Mouse (Mus musculus) heart, embryonic 11.5 days (tissue): ENCODE data around the gene Ptpn18. TPM values are rescaled to one million over a fixed set of nuclear protein-coding genes. Genes with fewer than 3 reads are reported as not detected.

Experiments
- ATAC-seq: fragments of 200-750 bp; cut with Nextera tagmentation; replicated peaks from 2 replicates; pipeline ENCODE4 v1.8.0; 2017; ENCODE audit warnings: moderate library complexity; ENCODE audit not compliant: insufficient number of reproducible peaks, low FRiP score, low TSS enrichment
- H3K27ac ChIP-seq: fragments of 300-500 bp; sonication (generic); 2 replicates; pipeline ENCODE4 v1.5.1; 2014; ENCODE audit warnings: mild to moderate bottlenecking, low read depth, low read length
- H3K27me3 ChIP-seq: fragments of 300-500 bp; sonication (generic); 2 replicates; pipeline ENCODE4 v1.6.1; 2014; ENCODE audit warnings: mild to moderate bottlenecking, low read length, mixed read lengths; ENCODE audit not compliant: control insufficient read depth, insufficient read depth
- H3K36me3 ChIP-seq: fragments of 300-500 bp; sonication (generic); 2 replicates; pipeline ENCODE4 v1.6.1; 2014; ENCODE audit warnings: mild to moderate bottlenecking, low read length, moderate library complexity, mixed read lengths; ENCODE audit not compliant: control insufficient read depth, insufficient read depth
- H3K4me1 ChIP-seq: fragments of 300-500 bp; sonication (generic); 2 replicates; pipeline ENCODE4 v1.6.1; 2014; ENCODE audit warnings: low read length; ENCODE audit not compliant: control insufficient read depth, insufficient read depth
- H3K4me2 ChIP-seq: fragments of 300-500 bp; sonication (generic); 2 replicates; pipeline ENCODE4 v1.6.1; 2014; ENCODE audit warnings: mild to moderate bottlenecking, moderate library complexity
- H3K4me3 ChIP-seq: fragments of 300-500 bp; sonication (generic); 2 replicates; pipeline ENCODE4 v1.5.1; 2014; ENCODE audit warnings: low read depth, low read length
- H3K9ac ChIP-seq: fragments of 300-500 bp; sonication (generic); 2 replicates; pipeline ENCODE4 v1.6.1; 2014; ENCODE audit warnings: mild to moderate bottlenecking, low read depth, low read length, moderate library complexity
- H3K9me3 ChIP-seq: fragments of 300-500 bp; sonication (generic); replicated peaks from 2 replicates; pipeline ENCODE4 v1.6.1; 2016; ENCODE audit warnings: low read length; ENCODE audit not compliant: control insufficient read depth
- WGBS: fragments of 180-500 bp; shearing (Covaris S2); extraction: QIAGEN DNeasy Blood & Tissue Kit; methylation state at CpG from one replicate; pipeline ENCODE4 v1.1.7; 2014; ENCODE audit not compliant: insufficient replicate concordance; 5-methylcytosine and 5-hydroxymethylcytosine counted together
- polyA plus RNA-seq: library from polyadenylated mRNA; unstranded; fragments of >200 nt; fragmentation: Nextera tagmentation; extraction: Ambion mirVana; gene quantifications from 2 replicates; pipeline ENCODE4 v1.2.1, GENCODE M21; 2014

The Ptpn18 gene
- polyA plus RNA-seq, 1 experiment from 2014 or later: 10.4 TPM

- Histone ChIP-seq H3K4me2 (peak overlapping the region; percentile 81; the same call in 1 of the 2 replicates), H3K4me1 (no peaks in the 10 kb centered on the region), H3K9ac (no peak overlapping the region), H3K4me3 (no peak overlapping the region), H3K27ac (no peak overlapping the region), H3K9me3 (no peaks in the 10 kb centered on the region), H3K36me3 (no peaks in the 10 kb centered on the region), H3K27me3 (peaks cover 17% of the 10 kb centered on the region)
- WGBS: 33% methylated on average over 8 of the region's 8 CpGs
- ATAC-seq: no peak
Observed at GRCm38 (mm10) chr1:34458431-34458830, 1.1 kb upstream of the Ptpn18 start.

- peak overlapping the region; percentile 81 for H3K4me2 ChIP-seq
- H3K9ac ChIP-seq: peak overlapping the region; percentile 62
- H3K36me3 ChIP-seq: no peaks in the 10 kb centered on the region
- no peaks in the 10 kb centered on the region for H3K9me3 ChIP-seq
- WGBS: 2% methylated on average over 15 of the region's 15 CpGs
- ATAC-seq: peak; percentile 17; the same call in 1 of the 2 replicates
- peak overlapping the region; percentile 56 for H3K4me3 ChIP-seq
- H3K27ac ChIP-seq: no peak overlapping the region
- no peaks in the 10 kb centered on the region for H3K4me1 ChIP-seq
- peaks cover 17% of the 10 kb centered on the region for H3K27me3 ChIP-seq
Observed at GRCm38 (mm10) chr1:34460061-34460441, 489 bp downstream of the Ptpn18 start.

GRCm38 (mm10) chr1:34462766-34463165 is 3.2 kb downstream of the Ptpn18 start:
- H3K9ac ChIP-seq: no peak overlapping the region
- no peaks in the 10 kb centered on the region for H3K36me3 ChIP-seq
- no peaks in the 10 kb centered on the region for H3K9me3 ChIP-seq
- ATAC-seq: no peak
- H3K27ac ChIP-seq: no peak overlapping the region
- H3K4me1 ChIP-seq: no peaks in the 10 kb centered on the region
- 24% methylated on average over 7 of the region's 7 CpGs for WGBS
- H3K27me3 ChIP-seq: peaks cover 12% of the 10 kb centered on the region
- H3K4me3 ChIP-seq: no peak overlapping the region
- H3K4me2 ChIP-seq: no peak overlapping the region

- ATAC-seq: no peak
- no peaks in the 10 kb centered on the region for H3K4me1 ChIP-seq
- H3K9me3 ChIP-seq: no peaks in the 10 kb centered on the region
- no peak overlapping the region for H3K27ac ChIP-seq
- no peak overlapping the region for H3K4me3 ChIP-seq
- 83% methylated on average over 8 of the region's 8 CpGs for WGBS
- no peaks in the 10 kb centered on the region for H3K36me3 ChIP-seq
- no peak overlapping the region for H3K9ac ChIP-seq
- H3K4me2 ChIP-seq: no peak overlapping the region
- H3K27me3 ChIP-seq: 0 out of 2 replicates have a peak, but pooled peaks cover 4% of the 10 kb centered on the region
Observed at GRCm38 (mm10) chr1:34464310-34464817, 4.8 kb downstream of the Ptpn18 start.

DNA sequence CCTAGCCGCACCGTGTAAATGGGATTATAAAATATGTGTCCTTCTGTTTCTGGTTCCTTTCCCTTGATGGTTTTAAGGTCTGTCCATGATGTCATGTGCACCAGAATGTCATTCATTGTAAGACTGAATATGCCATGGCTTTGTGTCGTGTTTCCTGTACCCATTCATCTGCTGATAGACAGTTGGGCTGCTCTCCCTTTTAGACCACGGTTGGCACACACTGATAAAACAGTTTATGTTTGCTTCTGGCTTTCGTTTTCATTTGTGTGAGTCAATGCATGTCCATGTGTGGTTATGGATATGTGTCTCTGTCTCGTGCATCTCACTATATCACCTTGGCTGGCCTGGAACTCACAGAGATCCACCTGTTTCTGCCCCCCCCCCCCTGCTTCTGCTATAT is 5.9 kb downstream of the Ptpn18 start:
- WGBS: 72% methylated on average over 6 of the region's 6 CpGs
- Histone ChIP-seq H3K27me3 (0 out of 2 replicates have a peak, but pooled peaks cover 3% of the 10 kb centered on the region), H3K4me3 (no peak overlapping the region), H3K4me2 (no peak overlapping the region), H3K4me1 (no peaks in the 10 kb centered on the region), H3K9me3 (no peaks in the 10 kb centered on the region), H3K9ac (no peak overlapping the region), H3K27ac (no peak overlapping the region), H3K36me3 (no peaks in the 10 kb centered on the region)
- ATAC-seq: no peak

DNA sequence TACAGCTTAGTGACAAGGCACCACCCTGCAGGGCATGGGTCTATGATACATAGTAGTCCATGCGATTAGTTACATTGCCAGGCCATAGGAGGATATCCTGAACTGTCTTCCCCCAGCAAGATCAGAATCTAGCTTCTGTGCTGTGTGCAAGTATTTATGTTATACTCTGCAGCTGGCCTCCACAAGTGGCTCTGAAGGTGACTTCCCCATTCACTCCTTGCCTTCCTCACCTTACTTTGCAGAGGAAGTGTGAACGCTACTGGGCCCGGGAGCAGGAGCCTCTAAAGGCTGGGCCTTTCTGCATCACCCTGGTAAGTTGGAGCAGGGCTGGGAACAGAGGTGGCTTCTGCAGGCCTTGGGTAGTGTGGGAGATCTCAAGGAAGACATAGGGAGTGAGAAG is 8.5 kb downstream of the Ptpn18 start:
- H3K4me1 ChIP-seq: peaks cover 4% of the 10 kb centered on the region; the same call in 1 of the 2 replicates
- no peaks in the 10 kb centered on the region for H3K36me3 ChIP-seq
- WGBS: 62% methylated on average over 3 of the region's 3 CpGs
- no peak overlapping the region for H3K4me3 ChIP-seq
- H3K9me3 ChIP-seq: no peaks in the 10 kb centered on the region
- no peak overlapping the region for H3K9ac ChIP-seq
- H3K27me3 ChIP-seq: peaks cover 8% of the 10 kb centered on the region
- H3K4me2 ChIP-seq: no peak overlapping the region
- no peak for ATAC-seq
- H3K27ac ChIP-seq: no peak overlapping the region

DNA sequence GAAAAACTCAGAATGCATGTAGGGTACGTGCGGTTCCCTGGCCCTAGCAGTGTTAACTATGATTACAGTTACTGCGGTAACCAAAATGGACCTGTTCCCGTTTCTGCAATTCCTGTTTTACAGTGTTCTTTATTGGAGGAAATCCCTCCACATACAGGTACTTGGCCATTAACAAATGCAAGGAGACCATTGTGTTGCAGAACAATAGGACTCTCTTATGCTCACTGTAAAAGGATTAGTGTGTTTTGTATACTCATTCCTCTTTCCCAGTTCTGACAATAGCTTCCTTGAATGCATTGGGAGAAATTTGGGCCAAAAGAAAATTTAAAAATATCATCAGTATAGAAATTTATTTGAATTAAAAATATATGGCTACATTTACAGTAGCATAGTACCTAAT is 8.9 kb downstream of the Ptpn18 start:
- peaks cover 11% of the 10 kb centered on the region for H3K27me3 ChIP-seq
- no peaks in the 10 kb centered on the region for H3K9me3 ChIP-seq
- WGBS: 84% methylated on average over 4 of the region's 4 CpGs
- H3K4me1 ChIP-seq: peaks cover 6% of the 10 kb centered on the region; the same call in 1 of the 2 replicates
- H3K9ac ChIP-seq: no peak overlapping the region
- H3K4me3 ChIP-seq: no peak overlapping the region
- H3K4me2 ChIP-seq: no peak overlapping the region
- H3K27ac ChIP-seq: no peak overlapping the region
- no peak for ATAC-seq
- H3K36me3 ChIP-seq: no peaks in the 10 kb centered on the region

DNA sequence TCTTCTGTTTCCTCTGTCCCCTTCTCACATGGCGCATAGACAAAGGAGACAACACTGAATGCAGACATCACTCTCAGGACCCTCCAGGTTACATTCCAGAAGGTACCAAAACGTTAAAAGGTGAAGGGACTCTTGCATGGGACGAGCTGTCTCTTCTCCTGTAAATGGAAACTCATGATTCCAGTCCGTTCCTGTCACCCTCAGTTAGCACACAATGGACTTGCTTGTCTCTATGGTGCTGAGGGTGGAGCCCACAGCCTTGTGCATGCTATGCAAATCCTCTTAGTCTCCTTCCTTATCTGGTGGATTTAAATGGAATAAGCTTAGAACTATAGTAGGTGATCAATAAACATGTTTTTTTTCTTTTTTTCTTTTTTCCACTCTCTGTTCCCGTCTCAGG is 10.2 kb downstream of the Ptpn18 start:
- Histone ChIP-seq H3K36me3 (no peaks in the 10 kb centered on the region), H3K27ac (no peak overlapping the region), H3K9ac (no peak overlapping the region), H3K27me3 (peaks cover 11% of the 10 kb centered on the region), H3K4me3 (no peak overlapping the region), H3K4me1 (peaks cover 6% of the 10 kb centered on the region; the same call in 1 of the 2 replicates), H3K4me2 (no peak overlapping the region), H3K9me3 (no peaks in the 10 kb centered on the region)
- 72% methylated on average over 5 of the region's 5 CpGs for WGBS
- no peak for ATAC-seq
